Mouse (Mus musculus) mouse embryonic stem cell (cell line): Measurements from ENCODE around the gene Babam2.
"Not testable (repeated sequence)": the region's sequence is repeated elsewhere in the genome, so short reads cannot be mapped to it uniquely, and the experiment has no call there.

Experiments
- in situ Hi-C, 2 experiments: fragments of 300-500 bp; cut with MboI; formaldehyde crosslinking; loops; 1 replicate in 1 of 2; 3 replicates in 1 of 2; pipeline ENCODE4 v1.14.3; 2019 to 2020; ENCODE audit warnings: low sequenced_read_pairs in 2 of 2, low pct_unique_long_range_greater_than_20kb in 1 of 2, mixed read lengths in 1 of 2; ENCODE audit not compliant: unreplicated experiment in 1 of 2

Gene Babam2

GRCm38 (mm10) chr5:31949389-31949788, 251.9 kb downstream of the Babam2 start:
- in situ Hi-C loops, result no loop called here

- in situ Hi-C loops, result no loop called here
Measured at GRCm38 (mm10) chr5:31950532-31950931, 253.0 kb downstream of the Babam2 start.

- in situ Hi-C loops, result no loop called here
Measured at GRCm38 (mm10) chr5:31955184-31955583, 257.7 kb downstream of the Babam2 start.

GRCm38 (mm10) chr5:31956336-31956735, 258.9 kb downstream of the Babam2 start:
- in situ Hi-C loops, result no loop called here

- in situ Hi-C loops, result no loop called here
Measured at GRCm38 (mm10) chr5:31959886-31960285, 262.4 kb downstream of the Babam2 start.

- in situ Hi-C loops, result no loop called here
Measured at GRCm38 (mm10) chr5:31961423-31961822, 263.9 kb downstream of the Babam2 start.

- in situ Hi-C loops, result no loop called here
Measured at GRCm38 (mm10) chr5:31962346-31962745, 264.9 kb downstream of the Babam2 start.

GRCm38 (mm10) chr5:31963352-31963751, 265.9 kb downstream of the Babam2 start:
- in situ Hi-C loops, result no loop called here

GRCm38 (mm10) chr5:31963851-31964250, 266.4 kb downstream of the Babam2 start:
- in situ Hi-C loops, result no loop called here

GRCm38 (mm10) chr5:31966741-31967140, 269.3 kb downstream of the Babam2 start:
- in situ Hi-C loops, result no loop called here

GRCm38 (mm10) chr5:31967526-31967925, 270.0 kb downstream of the Babam2 start:
- in situ Hi-C loops, result no loop called here

GRCm38 (mm10) chr5:31968046-31968506, 270.6 kb downstream of the Babam2 start:
- in situ Hi-C loops, result no loop called here

GRCm38 (mm10) chr5:31972416-31972815, 274.9 kb downstream of the Babam2 start:
- in situ Hi-C loops, result not testable (repeated sequence)

- in situ Hi-C loops, result no loop called here
Measured at GRCm38 (mm10) chr5:31974614-31975168, 277.2 kb downstream of the Babam2 start.

- in situ Hi-C loops, result no loop called here
Measured at GRCm38 (mm10) chr5:31982061-31982460, 284.6 kb downstream of the Babam2 start.

- in situ Hi-C loops, result no loop called here
Measured at GRCm38 (mm10) chr5:31983161-31983560, 285.7 kb downstream of the Babam2 start.

GRCm38 (mm10) chr5:31983817-31984368, 286.4 kb downstream of the Babam2 start:
- in situ Hi-C loops, result no loop called here

- in situ Hi-C loops, result no loop called here
Measured at GRCm38 (mm10) chr5:31984369-31984961, 287.0 kb downstream of the Babam2 start.

GRCm38 (mm10) chr5:31985021-31985420, 287.5 kb downstream of the Babam2 start:
- in situ Hi-C loops, result no loop called here
